Mouse (Mus musculus) Patski (cell line): ENCODE measurements around the gene Hs3st2. TPM values are rescaled to one million over a fixed set of nuclear protein-coding genes. Genes with fewer than 3 reads are reported as not detected.

ENCODE experiments used
- ATAC-seq: fragments of 100-300 bp; one replicate; pipeline ENCODE4 v1.8.0; 2021
- CTCF ChIA-PET: fragments of 350-600 bp; sonication (Branson Sonifier 250); formaldehyde crosslinking; loops from one replicate; lab custom pipeline; 2022; ENCODE audit warnings: inconsistent platforms; lab: Charles Lee
- POLR2A ChIA-PET: fragments of 350-600 bp; sonication (Branson Sonifier 250); formaldehyde crosslinking; loops from one replicate; lab custom pipeline; 2022; ENCODE audit warnings: antibody characterized with exemption, inconsistent platforms; lab: Charles Lee
- DNase-seq: peaks from one replicate; pipeline ENCODE4 v3.0.0-alpha.2; 2011; ENCODE audit warnings: low read depth, low spot score
- H3K27me3 ChIP-seq: fragments of 371-371 bp; one replicate; pipeline ENCODE4 v1.5.1; 2021
- CTCF ChIP-seq: fragments of 100-300 bp; IDR thresholded peaks from one replicate; pipeline ENCODE4 v1.5.1; 2021
- in situ Hi-C: fragments of 300-500 bp; cut with MboI; formaldehyde crosslinking; loops from 3 replicates; pipeline ENCODE4 v1.11.1; 2018; ENCODE audit warnings: low pct_unique_long_range_greater_than_20kb, mixed read lengths
- polyA plus RNA-seq: library from polyadenylated mRNA; unstranded; gene quantifications from one replicate; pipeline ENCODE4 v1.2.3, GENCODE M21; 2021

The Hs3st2 gene
- polyA plus RNA-seq, 1 experiment from 2014 or later: not detected

GRCm38 (mm10) chr7:121500516-121500915 lies 108.9 kb downstream of the Hs3st2 start:
- no peak for TF ChIP-seq CTCF
- POLR2A ChIA-PET: no interaction called here
- DNase-seq: no peak
- H3K27me3 ChIP-seq: no peaks in the 10 kb centered on the region
- in situ Hi-C loops: no loop called here
- CTCF ChIA-PET: no interaction called here
- ATAC-seq: no peak

DNA sequence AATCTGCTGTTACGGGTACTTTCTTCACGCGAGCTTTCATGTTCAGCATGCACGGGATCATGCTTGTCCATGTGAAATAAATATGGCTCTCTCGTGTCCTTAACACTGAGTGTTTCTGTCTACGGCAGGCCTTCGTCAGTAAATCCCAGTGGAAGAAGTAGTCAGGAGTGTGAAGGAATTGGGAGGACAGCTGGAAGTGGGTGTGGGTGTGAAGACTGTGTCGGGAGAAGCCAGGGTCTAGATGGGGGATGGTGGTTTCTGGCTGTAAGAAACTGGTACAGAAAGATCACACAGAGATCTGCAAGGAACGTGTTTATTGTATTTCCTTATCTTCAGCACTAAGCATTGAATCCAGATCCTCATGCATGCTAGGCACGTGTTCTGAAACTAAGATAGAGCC lies 110.0 kb downstream of the Hs3st2 start:
- no peaks in the 10 kb centered on the region for H3K27me3 ChIP-seq
- DNase-seq: no peak
- in situ Hi-C loops: no loop called here
- CTCF ChIA-PET: no interaction called here
- ATAC-seq: no peak
- POLR2A ChIA-PET: no interaction called here
- TF ChIP-seq CTCF: no peak

- TF ChIP-seq CTCF: no peak
- in situ Hi-C loops: no loop called here
- CTCF ChIA-PET: no interaction called here
Measured at GRCm38 (mm10) chr7:121516727-121517126, 125.1 kb downstream of the Hs3st2 start.

GRCm38 (mm10) chr7:121517165-121517591 lies 125.5 kb downstream of the Hs3st2 start:
- in situ Hi-C loops: no loop called here
- no peak for DNase-seq

More at GRCm38 (mm10) chr7:121516727-121517126, 125.1 kb downstream of the Hs3st2 start:
- peaks cover 24% of the 10 kb centered on the region for H3K27me3 ChIP-seq
- POLR2A ChIA-PET: no interaction called here
- DNase-seq (no peak), ATAC-seq (no peak)

DNA sequence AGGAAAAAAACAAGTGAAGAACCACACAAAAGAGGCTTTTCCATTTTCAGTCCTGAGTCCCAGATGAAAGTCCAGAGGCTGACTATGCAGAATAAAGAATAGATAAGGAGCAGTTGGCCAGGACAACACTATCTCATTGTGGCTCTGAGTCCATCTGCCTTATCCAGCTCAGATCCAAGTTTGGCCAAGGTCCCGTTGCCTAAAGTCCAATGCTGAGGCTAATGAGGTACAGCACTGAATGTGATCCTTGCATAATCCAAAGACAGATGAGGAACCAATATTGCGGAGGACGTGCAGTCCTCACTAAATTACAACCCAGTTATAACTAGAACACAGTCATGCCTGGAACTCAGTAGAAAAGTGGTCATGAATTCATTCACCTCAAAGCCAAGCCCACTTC lies 130.5 kb downstream of the Hs3st2 start:
- ATAC-seq: no peak
- ChIA-PET POLR2A (no interaction called here), CTCF (no interaction called here)
- peaks cover 7% of the 10 kb centered on the region for H3K27me3 ChIP-seq
- no peak for TF ChIP-seq CTCF
- in situ Hi-C loops: no loop called here
- no peak for DNase-seq

More at GRCm38 (mm10) chr7:121517165-121517591, 125.5 kb downstream of the Hs3st2 start:
- TF ChIP-seq CTCF: no peak
- peaks cover 24% of the 10 kb centered on the region for H3K27me3 ChIP-seq
- ChIA-PET POLR2A (no interaction called here), CTCF (no interaction called here)
- no peak for ATAC-seq

GRCm38 (mm10) chr7:121529023-121529422 lies 137.4 kb downstream of the Hs3st2 start:
- in situ Hi-C loops: no loop called here
- CTCF ChIA-PET: no interaction called here
- no peak for TF ChIP-seq CTCF
- no peak for ATAC-seq
- POLR2A ChIA-PET: no interaction called here
- H3K27me3 ChIP-seq: peaks cover 16% of the 10 kb centered on the region
- DNase-seq: no peak

GRCm38 (mm10) chr7:121533639-121534038 lies 142.0 kb downstream of the Hs3st2 start:
- no peak for TF ChIP-seq CTCF
- ATAC-seq (no peak), DNase-seq (no peak)
- ChIA-PET POLR2A (no interaction called here), CTCF (no interaction called here)
- in situ Hi-C loops: no loop called here
- peaks cover 6% of the 10 kb centered on the region for H3K27me3 ChIP-seq

GRCm38 (mm10) chr7:121534386-121534785 lies 142.7 kb downstream of the Hs3st2 start:
- no peak for ATAC-seq
- peaks cover 7% of the 10 kb centered on the region for H3K27me3 ChIP-seq
- no peak for TF ChIP-seq CTCF
- DNase-seq: no peak
- ChIA-PET CTCF (no interaction called here), POLR2A (no interaction called here)
- in situ Hi-C loops: no loop called here

DNA sequence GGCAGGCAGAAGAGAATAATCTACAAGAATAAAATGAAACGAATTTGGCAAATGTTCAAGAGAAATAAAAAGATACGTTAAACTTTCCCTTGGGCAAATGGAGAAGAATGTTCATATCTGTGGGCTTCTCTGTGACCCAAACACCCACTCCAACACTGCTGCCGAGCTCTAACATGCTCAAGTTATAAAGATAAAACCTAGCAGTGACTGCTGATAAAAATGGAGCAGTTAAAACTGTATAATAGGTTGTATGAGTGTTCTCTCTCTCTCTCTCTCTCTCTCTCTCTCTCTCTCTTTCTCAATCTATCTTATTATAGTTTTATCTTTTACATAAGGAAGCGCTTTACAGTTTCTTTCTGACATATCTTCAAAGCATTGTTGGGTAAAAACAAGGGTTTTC lies 144.3 kb downstream of the Hs3st2 start:
- DNase-seq (no peak), ATAC-seq (no peak)
- POLR2A ChIA-PET: no interaction called here
- TF ChIP-seq CTCF: no peak
- CTCF ChIA-PET: no interaction called here
- in situ Hi-C loops: no loop called here
- H3K27me3 ChIP-seq: peaks cover 4% of the 10 kb centered on the region

DNA sequence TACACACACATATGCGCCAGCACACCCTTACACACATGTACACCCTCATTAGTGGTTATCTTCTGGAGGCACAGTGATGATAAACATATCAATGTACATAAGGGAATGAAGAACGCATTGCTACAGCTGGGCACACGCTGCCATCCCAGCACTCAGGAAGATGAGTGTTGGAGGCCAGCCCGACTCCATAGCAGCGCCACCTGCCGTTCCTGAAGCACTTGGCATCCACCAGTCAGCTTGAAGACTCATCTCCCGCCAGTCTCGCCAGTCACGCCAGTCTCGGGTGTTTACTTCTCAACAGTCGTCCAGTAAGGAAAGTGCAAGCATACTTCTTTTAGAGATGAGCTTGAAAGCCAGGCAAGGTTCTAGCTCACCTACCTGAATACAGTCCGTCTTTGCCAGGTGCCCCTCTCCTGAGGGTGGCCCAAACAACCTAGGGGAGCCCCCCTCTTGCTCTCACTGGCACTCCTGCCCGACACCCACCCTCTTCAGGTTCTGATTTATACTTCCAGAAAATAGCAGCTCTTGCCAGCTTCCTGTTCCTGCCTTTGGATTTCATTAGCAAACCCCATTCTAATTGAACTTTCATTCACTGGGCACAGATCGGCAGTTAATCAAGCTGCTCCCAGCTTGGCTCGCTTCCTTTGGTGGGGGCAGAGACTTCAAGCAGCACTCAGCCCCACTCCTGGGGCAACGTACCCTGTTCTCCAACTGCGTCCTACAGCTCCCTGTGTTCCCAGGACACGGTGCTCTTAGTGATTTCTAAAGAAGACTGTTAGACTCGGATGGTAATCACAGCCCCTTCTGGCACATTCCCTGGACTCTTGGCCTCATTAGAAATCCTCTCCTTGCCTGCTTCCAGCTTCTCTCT lies 148.0 kb downstream of the Hs3st2 start:
- in situ Hi-C loops: no loop called here
- no peak for ATAC-seq
- peaks cover 4% of the 10 kb centered on the region for H3K27me3 ChIP-seq
- DNase-seq: no peak
- peak; percentile 32 for TF ChIP-seq CTCF
- POLR2A ChIA-PET: no interaction called here
- CTCF ChIA-PET: no interaction called here

- TF ChIP-seq CTCF: peak; percentile 18
- DNase-seq (no peak), ATAC-seq (no peak)
- H3K27me3 ChIP-seq: peaks cover 4% of the 10 kb centered on the region
- in situ Hi-C loops: no loop called here
- ChIA-PET POLR2A (no interaction called here), CTCF (interaction anchor here (0.7 kb wide), 1 partner anchor 15 kb away, joined by 3 read pairs; no protein-coding TSS in a partner anchor)
Measured at GRCm38 (mm10) chr7:121542458-121542857, 150.8 kb downstream of the Hs3st2 start.
